8 mouse cellular contexts compared by ENCODE assay signal in genomic region chr17:35994175-35994878, GRCm38 (mm10). TPM values are rescaled to one million over a fixed set of nuclear protein-coding genes. Genes with fewer than 3 reads are reported as not detected.
DNase-seq lines count a peak whose midpoint lies in the region; ATAC-seq and TF ChIP-seq lines count a peak whose summit lies in the region.

No protein-coding gene starts in this region.

- no peaks in the 10 kb centered on the region for H3K36me3 ChIP-seq in forebrain, embryonic 11.5 days (ENCODE audit: control insufficient read depth, insufficient read depth, low read length)
- H3K36me3 ChIP-seq in heart, embryonic 16.5 days (ENCODE audit: control insufficient read depth, insufficient read depth) = no peaks in the 10 kb centered on the region
- H3K36me3 ChIP-seq in liver, embryonic 14.5 days (replicated peaks; ENCODE audit: control insufficient read depth, insufficient read depth, low read depth) = no peaks in the 10 kb centered on the region
- H3K36me3 ChIP-seq in neural tube, embryonic 11.5 days (ENCODE audit: control insufficient read depth, insufficient read depth, low read length) = 0 out of 2 replicates have a peak, but pooled peaks cover 3% of the 10 kb centered on the region
- H3K36me3 ChIP-seq in stomach, embryonic 16.5 days (ENCODE audit: control insufficient read depth, insufficient read depth, low read length) = no peaks in the 10 kb centered on the region

- TF ChIP-seq EP300 in liver, embryonic 14.5 days (IDR thresholded peaks at IDR 0.05; ENCODE audit: low read depth) = no peak

- H3K9me3 ChIP-seq in forebrain, embryonic 11.5 days (ENCODE audit: control insufficient read depth, low read length) = no peaks in the 10 kb centered on the region
- no peaks in the 10 kb centered on the region for H3K9me3 ChIP-seq in heart, embryonic 16.5 days (replicated peaks; ENCODE audit: control insufficient read depth, low read length)
- H3K9me3 ChIP-seq in liver, embryonic 14.5 days (ENCODE audit: control insufficient read depth, low read length) = no peaks in the 10 kb centered on the region
- no peaks in the 10 kb centered on the region for H3K9me3 ChIP-seq in neural tube, embryonic 11.5 days (ENCODE audit: control insufficient read depth, low read length)
- no peaks in the 10 kb centered on the region for H3K9me3 ChIP-seq in stomach, embryonic 16.5 days (replicated peaks; ENCODE audit: control insufficient read depth, low read length)

- ATAC-seq in forebrain, embryonic 11.5 days (replicated peaks; ENCODE audit: low FRiP score) = peak; percentile 72
- peak; percentile 65 for ATAC-seq in heart, embryonic 16.5 days (replicated peaks; ENCODE audit: extremely low read depth, insufficient read depth, low FRiP score)
- peak; percentile 68 for ATAC-seq in liver, embryonic 14.5 days (ENCODE audit: insufficient read depth)
- ATAC-seq in neural tube, embryonic 11.5 days (ENCODE audit: insufficient read depth, low FRiP score, low TSS enrichment) = peak; percentile 67
- ATAC-seq in stomach, embryonic 16.5 days (ENCODE audit: insufficient read depth, low FRiP score) = peak; percentile 62

- no peak for TF ChIP-seq CTCF in liver, embryonic 14.5 days (IDR thresholded peaks at IDR 0.05; ENCODE audit: low read depth)

- no peaks in the 10 kb centered on the region for H3K27me3 ChIP-seq in forebrain, embryonic 11.5 days (ENCODE audit: control insufficient read depth, insufficient read depth, low read length)
- H3K27me3 ChIP-seq in heart, embryonic 16.5 days (ENCODE audit: control insufficient read depth, insufficient read depth, low read length) = no peaks in the 10 kb centered on the region
- H3K27me3 ChIP-seq in liver, embryonic 14.5 days (ENCODE audit: control insufficient read depth, insufficient read depth, low read length) = no peaks in the 10 kb centered on the region
- no peaks in the 10 kb centered on the region for H3K27me3 ChIP-seq in neural tube, embryonic 11.5 days (ENCODE audit: control insufficient read depth, insufficient read depth, low read length)
- H3K27me3 ChIP-seq in stomach, embryonic 16.5 days (ENCODE audit: control insufficient read depth, insufficient read depth, low read length) = no peaks in the 10 kb centered on the region

- peak overlapping the region; percentile 54 for H3K9ac ChIP-seq in forebrain, embryonic 11.5 days (ENCODE audit: low read length)
- peak overlapping the region; percentile 75 for H3K9ac ChIP-seq in heart, embryonic 16.5 days (ENCODE audit: low read length)
- H3K9ac ChIP-seq in liver, embryonic 14.5 days (replicated peaks) = peak overlapping the region; percentile 78
- H3K9ac ChIP-seq in neural tube, embryonic 11.5 days (ENCODE audit: low read length) = peak overlapping the region; percentile 62
- peak overlapping the region; percentile 71 for H3K9ac ChIP-seq in stomach, embryonic 16.5 days (ENCODE audit: low read length)

- peak overlapping the region; percentile 45 for H3K4me3 ChIP-seq in forebrain, embryonic 11.5 days (ENCODE audit: low read depth, low read length)
- peak overlapping the region; percentile 81 for H3K4me3 ChIP-seq in heart, embryonic 16.5 days (ENCODE audit: low read length)
- peak overlapping the region; percentile 75 to 82 for H3K4me3 ChIP-seq in liver, embryonic 14.5 days (ENCODE audit: insufficient read depth in 1 of 2, low read depth in 2 of 2, low read length in 2 of 2)
- H3K4me3 ChIP-seq in neural tube, embryonic 11.5 days (ENCODE audit: low read depth, low read length) = peak overlapping the region; percentile 64
- H3K4me3 ChIP-seq in stomach, embryonic 16.5 days (replicated peaks; ENCODE audit: low read length) = peak overlapping the region; percentile 73

- no peak overlapping the region for H3K27ac ChIP-seq in forebrain, embryonic 11.5 days (ENCODE audit: low read depth, low read length)
- peak overlapping the region; percentile 69 for H3K27ac ChIP-seq in heart, embryonic 16.5 days (ENCODE audit: low read length)
- H3K27ac ChIP-seq in liver, embryonic 14.5 days = peak overlapping the region; percentile 69
- H3K27ac ChIP-seq in neural tube, embryonic 11.5 days (ENCODE audit: low read depth, low read length) = no peak overlapping the region
- H3K27ac ChIP-seq in stomach, embryonic 16.5 days (ENCODE audit: low read length) = peak overlapping the region; percentile 78

- H3K4me1 ChIP-seq in forebrain, embryonic 11.5 days (replicated peaks; ENCODE audit: control insufficient read depth, insufficient read depth, low read length) = 0 out of 2 replicates have a peak, but pooled peaks cover 3% of the 10 kb centered on the region
- H3K4me1 ChIP-seq in heart, embryonic 16.5 days (ENCODE audit: control insufficient read depth, insufficient read depth, low read length) = peaks cover 18% of the 10 kb centered on the region
- H3K4me1 ChIP-seq in liver, embryonic 14.5 days (replicated peaks; ENCODE audit: control insufficient read depth in 2 of 2, insufficient read depth in 2 of 2, low read length in 1 of 2) = peaks cover 16 to 25% of the 10 kb centered on the region in 2 experiments
- peaks cover 4% of the 10 kb centered on the region; the same call in 1 of the 2 replicates for H3K4me1 ChIP-seq in neural tube, embryonic 11.5 days (ENCODE audit: control insufficient read depth, insufficient read depth, low read length)
- peaks cover 24% of the 10 kb centered on the region for H3K4me1 ChIP-seq in stomach, embryonic 16.5 days (ENCODE audit: control insufficient read depth, insufficient read depth, low read length)

- DNase-seq in CD8-positive naive resting alpha-beta T cell, adult 2 months (ENCODE audit: low read depth in 2 of 2, low spot score in 2 of 2) = peak; percentile 37 to 57
- DNase-seq in c-Kit-positive CD71-negative TER-119-negative erythroid progenitor cells, embryonic 14.5 days (ENCODE audit: low read depth) = peak; percentile 83
- DNase-seq in forebrain, embryonic 11.5 days (ENCODE audit: low spot score) = peak; percentile 85
- DNase-seq in kidney, postnatal 25 days = peak; percentile 87 to 91
- peak; percentile 80 to 84 (median 83) for DNase-seq in liver, embryonic 14.5 days (ENCODE audit: low read depth in 3 of 3, low spot score in 3 of 3)
- peak; percentile 88 for DNase-seq in neural tube, embryonic 11.5 days (ENCODE audit: low spot score)

- H3K4me2 ChIP-seq in forebrain, embryonic 11.5 days (ENCODE audit: low read depth, low read length, severe bottlenecking) = peak overlapping the region; percentile 47
- peak overlapping the region; percentile 94 for H3K4me2 ChIP-seq in heart, embryonic 16.5 days (ENCODE audit: low read depth, low read length)
- peak overlapping the region; percentile 80 for H3K4me2 ChIP-seq in liver, embryonic 14.5 days (ENCODE audit: low read depth)
- peak overlapping the region; percentile 68 for H3K4me2 ChIP-seq in neural tube, embryonic 11.5 days (ENCODE audit: low read depth)
- H3K4me2 ChIP-seq in stomach, embryonic 16.5 days (ENCODE audit: low read depth, low read length) = peak overlapping the region; percentile 75

- WGBS in forebrain, embryonic 11.5 days = 3% methylated on average over 31 of the region's 31 CpGs
- WGBS in heart, embryonic 16.5 days = 2% methylated on average over 31 of the region's 31 CpGs
- WGBS in liver, embryonic 14.5 days (ENCODE audit: insufficient replicate concordance) = 2% methylated on average over 31 of the region's 31 CpGs
- 4% methylated on average over 31 of the region's 31 CpGs for WGBS in neural tube, embryonic 11.5 days
- WGBS in stomach, embryonic 16.5 days = 2% methylated on average over 31 of the region's 31 CpGs

RNA-seq across cellular contexts. Expression of gene Prr3, which starts 14.3 kb away (rescaled TPM):
- polyA plus RNA-seq in forebrain, embryonic 11.5 days (2014; fragmentation: Nextera tagmentation; extraction: Ambion mirVana) = 50.8 and 54.4 TPM in 2 replicates
- 13.5 and 15.6 TPM in 2 replicates for polyA plus RNA-seq in heart, embryonic 16.5 days (2015; fragmentation: Nextera tagmentation; extraction: Ambion mirVana)
- polyA plus RNA-seq in liver, embryonic 14.5 days (2012; rRNA removed) = 5.5 and 6.3 TPM in 2 replicates
- polyA plus RNA-seq in liver, embryonic 14.5 days (2014; fragmentation: Nextera tagmentation; extraction: Ambion mirVana) = 3.5 and 4.5 TPM in 2 replicates
- 39.3 and 44.4 TPM in 2 replicates for polyA plus RNA-seq in neural tube, embryonic 11.5 days (2014; fragmentation: Nextera tagmentation; extraction: Ambion mirVana)
- 23.4 and 25.6 TPM in 2 replicates for polyA plus RNA-seq in stomach, embryonic 16.5 days (2015; fragmentation: Nextera tagmentation; extraction: Ambion mirVana)

RNA-seq across cellular contexts. Expression of gene Gnl1, which starts 14.7 kb away (rescaled TPM):
- polyA plus RNA-seq in forebrain, embryonic 11.5 days (2014; fragmentation: Nextera tagmentation; extraction: Ambion mirVana) = 46.0 and 48.4 TPM in 2 replicates
- polyA plus RNA-seq in heart, embryonic 16.5 days (2015; fragmentation: Nextera tagmentation; extraction: Ambion mirVana) = 34.5 and 36.6 TPM in 2 replicates
- 3.9 and 5.2 TPM in 2 replicates for polyA plus RNA-seq in liver, embryonic 14.5 days (2012; rRNA removed)
- 4.4 and 5.6 TPM in 2 replicates for polyA plus RNA-seq in liver, embryonic 14.5 days (2014; fragmentation: Nextera tagmentation; extraction: Ambion mirVana)
- 35.7 and 36.5 TPM in 2 replicates for polyA plus RNA-seq in neural tube, embryonic 11.5 days (2014; fragmentation: Nextera tagmentation; extraction: Ambion mirVana)
- 42.7 and 45.0 TPM in 2 replicates for polyA plus RNA-seq in stomach, embryonic 16.5 days (2015; fragmentation: Nextera tagmentation; extraction: Ambion mirVana)

RNA-seq across cellular contexts. Expression of gene Abcf1, which starts 24.8 kb away (rescaled TPM):
- 108 and 122 TPM in 2 replicates for polyA plus RNA-seq in forebrain, embryonic 11.5 days (2014; fragmentation: Nextera tagmentation; extraction: Ambion mirVana)
- polyA plus RNA-seq in heart, embryonic 16.5 days (2015; fragmentation: Nextera tagmentation; extraction: Ambion mirVana) = 63.2 and 66.5 TPM in 2 replicates
- polyA plus RNA-seq in liver, embryonic 14.5 days (2012; rRNA removed) = 35.7 and 49.0 TPM in 2 replicates
- 39.0 and 49.1 TPM in 2 replicates for polyA plus RNA-seq in liver, embryonic 14.5 days (2014; fragmentation: Nextera tagmentation; extraction: Ambion mirVana)
- polyA plus RNA-seq in neural tube, embryonic 11.5 days (2014; fragmentation: Nextera tagmentation; extraction: Ambion mirVana) = 103 and 113 TPM in 2 replicates
- polyA plus RNA-seq in stomach, embryonic 16.5 days (2015; fragmentation: Nextera tagmentation; extraction: Ambion mirVana) = 87.7 and 88.9 TPM in 2 replicates

RNA-seq across cellular contexts. Expression of gene H2-T24, which starts 26.0 kb away (rescaled TPM):
- 3.5 and 4.3 TPM in 2 replicates for polyA plus RNA-seq in forebrain, embryonic 11.5 days (2014; fragmentation: Nextera tagmentation; extraction: Ambion mirVana)
- 1.8 and 2.5 TPM in 2 replicates for polyA plus RNA-seq in heart, embryonic 16.5 days (2015; fragmentation: Nextera tagmentation; extraction: Ambion mirVana)
- polyA plus RNA-seq in liver, embryonic 14.5 days (2012; rRNA removed) = 3.2 and 4.3 TPM in 2 replicates
- 3.7 and 4.0 TPM in 2 replicates for polyA plus RNA-seq in liver, embryonic 14.5 days (2014; fragmentation: Nextera tagmentation; extraction: Ambion mirVana)
- 3.5 and 3.6 TPM in 2 replicates for polyA plus RNA-seq in neural tube, embryonic 11.5 days (2014; fragmentation: Nextera tagmentation; extraction: Ambion mirVana)
- 2.7 TPM in 2 replicates for polyA plus RNA-seq in stomach, embryonic 16.5 days (2015; fragmentation: Nextera tagmentation; extraction: Ambion mirVana)

RNA-seq across cellular contexts. Expression of gene H2-T23, which starts 38.3 kb away (rescaled TPM):
- 3.1 and 3.4 TPM in 2 replicates for polyA plus RNA-seq in forebrain, embryonic 11.5 days (2014; fragmentation: Nextera tagmentation; extraction: Ambion mirVana)
- 9.6 and 19.7 TPM in 2 replicates for polyA plus RNA-seq in heart, embryonic 16.5 days (2015; fragmentation: Nextera tagmentation; extraction: Ambion mirVana)
- 24.3 and 29.1 TPM in 2 replicates for polyA plus RNA-seq in liver, embryonic 14.5 days (2012; rRNA removed)
- polyA plus RNA-seq in liver, embryonic 14.5 days (2014; fragmentation: Nextera tagmentation; extraction: Ambion mirVana) = 25.5 and 28.8 TPM in 2 replicates
- polyA plus RNA-seq in neural tube, embryonic 11.5 days (2014; fragmentation: Nextera tagmentation; extraction: Ambion mirVana) = 2.7 and 3.0 TPM in 2 replicates
- 16.9 and 17.5 TPM in 2 replicates for polyA plus RNA-seq in stomach, embryonic 16.5 days (2015; fragmentation: Nextera tagmentation; extraction: Ambion mirVana)

Comparison
In these comparisons a context has a peak if more than half of its experiments do, and no peak if none do; other contexts are left out.
1. H3K27ac ChIP-seq: peak in heart, embryonic 16.5 days (single experiment), liver, embryonic 14.5 days (single experiment) and stomach, embryonic 16.5 days (single experiment); none in forebrain, embryonic 11.5 days (single experiment) and neural tube, embryonic 11.5 days (single experiment).
2. Peak in every context shown above with its lines, with median percentiles within 50 percentile points of each other: DNase-seq, ATAC-seq, H3K4me2 ChIP-seq, H3K4me3 ChIP-seq and H3K9ac ChIP-seq.